Mouse (Mus musculus): ENCODE measurements at regions not wholly inside any gene's neighbourhood (a gene's known extent, or its start where the extent isn't known, plus 50 kb on each side); places are given as distances from the start of the nearest gene placed in this dataset.

DNA sequence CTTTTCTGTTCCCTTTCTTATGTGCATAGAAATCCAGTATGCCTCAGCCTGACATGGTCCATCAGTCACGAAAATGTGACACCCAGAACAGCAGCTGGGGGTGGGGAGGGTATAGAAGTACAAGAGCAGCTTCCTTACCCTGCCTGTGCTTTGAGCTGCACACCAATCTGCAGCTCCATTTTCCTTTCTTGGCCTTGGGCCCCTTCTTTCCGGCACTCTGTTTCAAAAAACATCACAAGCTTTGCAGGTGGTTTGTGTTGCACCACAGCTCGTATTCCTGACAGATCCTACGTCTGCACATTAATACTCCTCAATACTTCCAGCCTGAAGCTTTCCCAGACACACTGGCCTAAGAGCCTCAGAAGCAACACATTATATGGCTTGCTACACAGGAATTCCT lies 138.1 kb upstream of the Nt5c1b start:
- no peak for DNase-seq (ENCODE audit: low spot score)

- DNase-seq (ENCODE audit: low spot score), result no peak
Measured at GRCm38 (mm10) chr12:10248110-10248509, 121.7 kb upstream of the Nt5c1b start.

- DNase-seq (ENCODE audit: low spot score), result no peak
Measured at GRCm38 (mm10) chr12:10256385-10256784, 113.4 kb upstream of the Nt5c1b start.

DNA sequence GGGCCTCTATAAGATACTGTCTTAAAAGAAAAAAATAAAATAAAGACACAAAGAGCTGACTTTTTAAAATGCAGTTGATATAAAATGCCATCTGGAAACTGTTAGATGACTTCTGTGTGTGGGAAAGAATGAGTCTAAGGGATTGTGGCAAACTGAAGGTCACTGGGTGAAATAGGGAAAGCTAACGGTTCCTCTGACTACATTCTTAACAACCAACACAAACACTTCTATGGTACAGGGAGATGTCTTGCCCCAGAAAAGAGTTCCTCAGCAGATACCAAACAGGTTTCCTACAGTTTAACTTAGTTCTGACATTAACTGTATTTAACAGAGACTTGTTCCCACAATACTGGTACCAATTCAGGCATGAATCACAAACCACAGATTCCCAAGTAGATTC lies 103.6 kb upstream of the Nt5c1b start:
- no peak for DNase-seq (ENCODE audit: low spot score)

DNA sequence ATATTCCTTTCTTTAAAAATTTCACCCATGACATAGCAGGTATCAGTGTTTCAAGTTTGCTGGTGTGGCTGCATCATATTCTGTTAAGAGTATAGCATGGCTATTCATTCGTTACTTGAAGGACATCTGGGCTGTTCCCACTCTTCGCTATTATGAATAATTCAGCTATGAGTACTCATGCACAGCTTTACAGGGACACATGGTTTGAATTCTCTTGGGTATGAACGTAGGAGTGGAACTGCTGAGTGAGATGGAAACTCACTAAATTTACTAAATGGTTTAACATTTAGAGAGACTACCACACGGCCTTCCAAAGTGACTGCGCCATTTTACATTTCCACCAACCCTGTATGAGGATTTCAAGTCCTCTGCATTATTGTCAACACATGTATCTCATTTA lies 97.7 kb upstream of the Nt5c1b start:
- no peak for DNase-seq (ENCODE audit: low spot score)

DNA sequence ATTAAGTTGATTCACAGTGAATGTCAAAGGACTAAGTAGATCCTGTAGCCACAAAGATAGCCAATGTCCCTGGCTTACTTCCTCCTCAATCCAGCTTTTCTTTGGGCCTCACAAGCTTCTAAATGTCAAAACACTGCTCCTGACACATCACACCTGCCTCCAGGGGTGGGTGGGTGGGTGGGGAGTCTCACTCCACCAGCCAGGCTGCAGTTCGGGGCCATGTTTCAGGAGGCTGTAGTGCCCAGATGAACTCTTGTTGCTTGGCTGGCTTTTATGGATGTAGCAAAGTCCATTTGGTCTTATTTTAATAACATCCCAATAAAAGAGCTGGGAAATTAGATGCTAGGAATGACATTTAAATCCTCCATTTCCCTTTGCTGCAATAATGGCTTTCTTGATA lies 94.5 kb upstream of the Nt5c1b start:
- DNase-seq (ENCODE audit: low spot score), result no peak

DNA sequence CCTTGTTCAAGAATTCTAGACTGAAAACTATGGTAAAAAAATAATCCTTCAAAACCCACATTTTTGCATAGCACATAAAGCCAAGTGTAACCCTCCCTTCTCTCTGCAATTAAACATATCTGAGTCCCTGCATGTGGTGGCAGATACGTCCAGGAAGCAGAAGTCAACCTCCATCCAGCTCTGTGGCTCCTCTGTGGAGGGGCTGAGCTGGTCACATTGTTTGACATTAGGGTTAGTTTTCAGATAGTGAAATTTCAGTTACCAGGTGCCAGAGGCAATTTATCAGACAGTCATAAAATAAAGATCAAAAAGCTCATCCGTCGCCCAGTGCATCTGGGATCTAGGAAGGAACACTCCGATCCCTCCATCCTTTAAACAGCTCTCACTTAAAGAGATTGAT lies 77.1 kb upstream of the Nt5c1b start:
- no peak for DNase-seq (ENCODE audit: low spot score)

DNA sequence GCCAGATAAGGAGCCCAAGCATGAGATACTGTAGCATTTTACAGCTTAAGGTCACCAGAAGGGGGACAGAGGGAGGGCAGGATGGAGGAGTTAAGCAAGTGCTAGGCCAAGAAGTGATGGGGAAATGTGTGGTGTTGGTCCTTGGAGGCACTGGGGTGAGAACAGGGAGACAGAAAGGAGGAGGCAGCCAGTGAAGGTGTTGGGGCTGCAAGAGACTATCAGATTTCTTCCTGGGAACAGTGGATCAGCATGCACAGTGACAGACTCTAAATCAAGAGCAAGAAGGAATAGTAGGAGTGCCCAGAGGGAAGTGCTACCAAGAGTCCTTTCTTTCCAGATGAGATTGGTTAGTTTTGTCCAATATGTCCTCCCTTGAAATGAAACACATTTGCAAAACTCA lies 63.8 kb upstream of the Nt5c1b start:
- DNase-seq (ENCODE audit: low spot score), result no peak

Data from ovary, postnatal 36 days (tissue).